Mouse (Mus musculus) heart, embryonic 16.5 days (tissue): ENCODE measurements at regions not wholly inside any gene's neighbourhood (a gene's known extent, or its start where the extent isn't known, plus 50 kb on each side); places are given as distances from the start of the nearest gene placed in this dataset.

ENCODE experiments used
- ATAC-seq: fragments of 200-750 bp; cut with Nextera tagmentation; replicated peaks from 2 replicates; pipeline ENCODE4 v1.8.0; 2017; ENCODE audit warnings: moderate number of reproducible peaks; ENCODE audit not compliant: insufficient read depth, low FRiP score; ENCODE audit errors: extremely low read depth
- H3K27ac ChIP-seq: fragments of 300-500 bp; sonication (generic); 2 replicates; pipeline ENCODE4 v1.5.1; 2014; ENCODE audit warnings: mild to moderate bottlenecking, low read length, control low read depth, moderate library complexity
- H3K27me3 ChIP-seq: fragments of 300-500 bp; sonication (generic); 2 replicates; pipeline ENCODE4 v1.6.1; 2014; ENCODE audit warnings: low read length, mixed read lengths; ENCODE audit not compliant: control insufficient read depth, insufficient read depth
- H3K36me3 ChIP-seq: fragments of 300-500 bp; sonication (generic); 2 replicates; pipeline ENCODE4 v1.6.1; 2014; ENCODE audit not compliant: control insufficient read depth, insufficient read depth
- H3K4me1 ChIP-seq: fragments of 300-500 bp; sonication (generic); 2 replicates; pipeline ENCODE4 v1.6.1; 2014; ENCODE audit warnings: low read length, mixed read lengths; ENCODE audit not compliant: control insufficient read depth, insufficient read depth
- H3K4me2 ChIP-seq: fragments of 300-500 bp; sonication (generic); 2 replicates; pipeline ENCODE4 v1.6.1; 2014; ENCODE audit warnings: low read depth, mild to moderate bottlenecking, control low read depth, low read length
- H3K4me3 ChIP-seq: fragments of 300-500 bp; sonication (generic); 2 replicates; pipeline ENCODE4 v1.5.1; 2014; ENCODE audit warnings: mild to moderate bottlenecking, control low read depth, low read length
- H3K9ac ChIP-seq: fragments of 300-500 bp; sonication (generic); 2 replicates; pipeline ENCODE4 v1.6.1; 2014; ENCODE audit warnings: low read length, control low read depth
- H3K9me3 ChIP-seq: fragments of 300-500 bp; sonication (generic); replicated peaks from 2 replicates; pipeline ENCODE4 v1.6.1; 2016; ENCODE audit warnings: low read length; ENCODE audit not compliant: control insufficient read depth
- WGBS: fragments of 180-500 bp; shearing (Covaris S2); extraction: QIAGEN DNeasy Blood & Tissue Kit; methylation state at CpG from one replicate; pipeline ENCODE4 v1.1.7; 2014; 5-methylcytosine and 5-hydroxymethylcytosine counted together

- WGBS: 51% methylated on average over 1 of the region's 1 CpGs
- Histone ChIP-seq H3K4me3 (no peak overlapping the region), H3K27ac (no peak overlapping the region), H3K9me3 (0 out of 2 replicates have a peak, but pooled peaks cover 2% of the 10 kb centered on the region), H3K9ac (no peak overlapping the region), H3K4me1 (no peaks in the 10 kb centered on the region), H3K4me2 (no peak overlapping the region), H3K36me3 (no peaks in the 10 kb centered on the region), H3K27me3 (no peaks in the 10 kb centered on the region)
- no peak for ATAC-seq
Observed at GRCm38 (mm10) chr4:64696134-64696533, 427.8 kb upstream of the Pappa start.

- H3K36me3 ChIP-seq: no peaks in the 10 kb centered on the region
- H3K9ac ChIP-seq: no peak overlapping the region
- no peak overlapping the region for H3K4me3 ChIP-seq
- no peaks in the 10 kb centered on the region for H3K27me3 ChIP-seq
- H3K4me2 ChIP-seq: no peak overlapping the region
- H3K27ac ChIP-seq: no peak overlapping the region
- H3K4me1 ChIP-seq: no peaks in the 10 kb centered on the region
- H3K9me3 ChIP-seq: no peaks in the 10 kb centered on the region
- ATAC-seq: no peak
- 36% methylated on average over 3 of the region's 3 CpGs for WGBS
Observed at GRCm38 (mm10) chr4:64723296-64723695, 400.7 kb upstream of the Pappa start.

DNA sequence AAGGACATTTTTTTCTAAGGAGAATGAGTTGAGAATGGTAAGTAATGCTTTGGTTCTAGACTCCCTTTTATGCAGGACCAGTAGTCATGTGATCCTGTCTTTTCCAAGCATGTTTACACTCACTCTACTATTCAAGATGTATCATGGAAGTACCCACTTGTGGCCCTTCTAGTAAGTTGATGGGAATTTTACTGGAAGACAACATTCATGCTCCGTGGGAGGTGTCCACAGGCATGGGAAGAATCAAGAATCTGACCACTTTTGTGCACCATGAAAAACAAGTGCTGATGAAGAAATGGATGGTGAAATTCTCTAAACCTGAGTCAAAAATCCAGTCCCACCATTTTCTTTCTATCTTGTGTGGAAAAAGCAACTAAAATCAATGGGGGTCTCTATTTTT lies 399.1 kb upstream of the Pappa start:
- ATAC-seq: no peak
- Histone ChIP-seq H3K4me1 (no peaks in the 10 kb centered on the region), H3K4me2 (no peak overlapping the region), H3K4me3 (no peak overlapping the region), H3K27ac (no peak overlapping the region), H3K27me3 (no peaks in the 10 kb centered on the region), H3K36me3 (no peaks in the 10 kb centered on the region), H3K9me3 (no peaks in the 10 kb centered on the region), H3K9ac (no peak overlapping the region)
- WGBS: 42% methylated on average over 1 of the region's 1 CpGs

- WGBS: 75% methylated on average over 4 of the region's 4 CpGs
- H3K9me3 ChIP-seq: no peaks in the 10 kb centered on the region
- H3K4me2 ChIP-seq: no peak overlapping the region
- H3K4me1 ChIP-seq: no peaks in the 10 kb centered on the region
- H3K4me3 ChIP-seq: no peak overlapping the region
- no peaks in the 10 kb centered on the region for H3K36me3 ChIP-seq
- H3K27me3 ChIP-seq: no peaks in the 10 kb centered on the region
- H3K27ac ChIP-seq: no peak overlapping the region
- H3K9ac ChIP-seq: no peak overlapping the region
- no peak for ATAC-seq
Observed at GRCm38 (mm10) chr4:64755986-64756385, 368.0 kb upstream of the Pappa start.

DNA sequence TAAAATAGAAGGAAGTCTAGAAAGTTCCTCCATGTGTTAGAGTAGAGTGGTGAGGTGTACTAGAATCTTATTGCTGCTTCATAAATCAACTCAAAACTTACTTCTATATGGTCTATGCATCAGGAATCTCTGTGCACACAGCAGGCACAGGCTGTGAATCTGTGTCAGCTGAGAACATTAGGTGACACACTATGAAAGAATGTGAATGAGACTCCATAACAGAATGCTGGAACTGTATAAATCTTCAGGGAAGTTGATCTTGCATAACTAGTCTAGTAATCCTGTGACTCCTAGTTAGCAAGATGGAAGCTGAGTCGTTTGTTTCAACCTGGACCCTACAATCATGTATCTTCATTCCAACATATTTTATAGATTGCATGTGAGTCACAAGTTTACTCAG lies 355.4 kb upstream of the Pappa start:
- H3K4me2 ChIP-seq: no peak overlapping the region
- H3K27me3 ChIP-seq: no peaks in the 10 kb centered on the region
- no peak overlapping the region for H3K27ac ChIP-seq
- no peak for ATAC-seq
- no peaks in the 10 kb centered on the region for H3K9me3 ChIP-seq
- H3K4me1 ChIP-seq: no peaks in the 10 kb centered on the region
- no peaks in the 10 kb centered on the region for H3K36me3 ChIP-seq
- no peak overlapping the region for H3K9ac ChIP-seq
- WGBS: 63% methylated on average over 1 of the region's 1 CpGs
- no peak overlapping the region for H3K4me3 ChIP-seq

DNA sequence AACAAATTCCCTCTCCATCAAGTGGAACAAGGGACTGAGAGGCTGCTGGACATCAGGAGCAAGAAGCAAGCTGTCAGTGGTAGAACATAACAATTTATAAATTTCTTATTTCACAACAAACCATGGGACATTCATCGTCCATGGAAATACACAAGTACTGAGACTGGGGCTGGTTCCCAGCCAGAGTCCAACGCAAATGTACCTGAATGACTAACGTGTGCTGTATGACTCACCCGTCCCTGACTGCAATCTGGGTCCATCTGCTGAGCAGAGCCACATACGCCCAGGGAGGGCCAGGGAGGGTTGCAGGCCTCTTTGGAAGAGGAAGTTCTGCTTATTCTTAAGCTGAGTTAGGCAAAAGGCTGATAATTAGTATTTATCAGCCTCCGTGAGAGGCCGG lies 320.1 kb upstream of the Pappa start:
- Histone ChIP-seq H3K27me3 (no peaks in the 10 kb centered on the region), H3K27ac (no peak overlapping the region), H3K9me3 (no peaks in the 10 kb centered on the region), H3K4me1 (no peaks in the 10 kb centered on the region), H3K9ac (no peak overlapping the region), H3K4me2 (no peak overlapping the region), H3K4me3 (no peak overlapping the region), H3K36me3 (no peaks in the 10 kb centered on the region)
- ATAC-seq: no peak
- WGBS: 52% methylated on average over 7 of the region's 7 CpGs

- H3K4me2 ChIP-seq: no peak overlapping the region
- no peaks in the 10 kb centered on the region for H3K9me3 ChIP-seq
- ATAC-seq: no peak
- H3K36me3 ChIP-seq: no peaks in the 10 kb centered on the region
- H3K27ac ChIP-seq: no peak overlapping the region
- no peaks in the 10 kb centered on the region for H3K4me1 ChIP-seq
- no peak overlapping the region for H3K4me3 ChIP-seq
- WGBS: 54% methylated on average over 2 of the region's 2 CpGs
- no peaks in the 10 kb centered on the region for H3K27me3 ChIP-seq
- H3K9ac ChIP-seq: no peak overlapping the region
Observed at GRCm38 (mm10) chr4:64804996-64805395, 319.0 kb upstream of the Pappa start.

DNA sequence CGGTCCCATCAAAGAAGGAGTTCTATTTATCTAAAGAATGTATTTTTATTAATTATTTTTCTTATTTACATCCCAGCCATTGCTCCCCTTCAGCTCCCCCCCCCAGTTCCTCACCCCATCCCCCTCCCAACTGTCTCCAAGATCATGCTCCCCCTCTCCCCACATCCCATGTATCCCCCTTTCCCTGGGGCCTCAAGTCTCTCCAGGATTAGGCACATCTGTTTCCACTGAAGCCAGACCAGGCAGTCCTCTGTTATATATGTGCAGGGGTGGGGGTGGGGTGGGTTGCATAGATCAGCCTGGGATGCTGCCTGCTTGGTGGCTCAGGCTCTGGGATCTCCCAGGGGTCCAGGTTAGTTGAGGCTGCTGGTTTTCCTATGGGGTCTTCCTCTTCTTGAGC lies 316.8 kb upstream of the Pappa start:
- H3K9me3 ChIP-seq: no peaks in the 10 kb centered on the region
- no peak overlapping the region for H3K4me3 ChIP-seq
- H3K27me3 ChIP-seq: no peaks in the 10 kb centered on the region
- 88% methylated on average over 1 of the region's 1 CpGs for WGBS
- H3K27ac ChIP-seq: no peak overlapping the region
- no peaks in the 10 kb centered on the region for H3K4me1 ChIP-seq
- no peak overlapping the region for H3K9ac ChIP-seq
- H3K4me2 ChIP-seq: no peak overlapping the region
- ATAC-seq: no peak
- H3K36me3 ChIP-seq: no peaks in the 10 kb centered on the region

GRCm38 (mm10) chr4:64811974-64812373 lies 312.0 kb upstream of the Pappa start:
- no peaks in the 10 kb centered on the region for H3K27me3 ChIP-seq
- ATAC-seq: no peak
- H3K9ac ChIP-seq: no peak overlapping the region
- H3K27ac ChIP-seq: no peak overlapping the region
- no peaks in the 10 kb centered on the region for H3K36me3 ChIP-seq
- no peaks in the 10 kb centered on the region for H3K9me3 ChIP-seq
- H3K4me3 ChIP-seq: no peak overlapping the region
- H3K4me2 ChIP-seq: no peak overlapping the region
- no peaks in the 10 kb centered on the region for H3K4me1 ChIP-seq

GRCm38 (mm10) chr4:64812812-64813211 lies 311.2 kb upstream of the Pappa start:
- Histone ChIP-seq H3K4me2 (no peak overlapping the region), H3K9ac (no peak overlapping the region), H3K9me3 (no peaks in the 10 kb centered on the region), H3K36me3 (no peaks in the 10 kb centered on the region), H3K4me1 (no peaks in the 10 kb centered on the region), H3K4me3 (no peak overlapping the region), H3K27me3 (no peaks in the 10 kb centered on the region), H3K27ac (no peak overlapping the region)
- WGBS: 68% methylated on average over 4 of the region's 4 CpGs
- no peak for ATAC-seq
